Mouse (Mus musculus) CH12.LX (cell line): ENCODE results near the gene Catsperg2.
"Not testable (repeated sequence)": the region's sequence is repeated elsewhere in the genome, so short reads cannot be mapped to it uniquely, and the experiment has no call there.

ENCODE experiments used
- CHD2 ChIP-seq: IDR thresholded peaks from 2 replicates; pipeline ENCODE4 v1.6.1; 2011; ENCODE audit warnings: low read length, improper control_type of control experiment
- CTCF ChIP-seq, 2 experiments: IDR thresholded peaks in 1 of 2; conservative IDR thresholded peaks in 1 of 2; 2 replicates each; pipeline ENCODE4 v1.5.1; 2011 to 2012; ENCODE audit warnings: low read depth in 2 of 2, low read length in 2 of 2, improper control_type of control experiment in 1 of 2, inconsistent platforms in 1 of 2, mild to moderate bottlenecking in 1 of 2, moderate library complexity in 1 of 2
- EP300 ChIP-seq: IDR thresholded peaks from 2 replicates; pipeline ENCODE4 v1.6.1; 2011; ENCODE audit warnings: low read length, improper control_type of control experiment
- GABPA ChIP-seq: IDR thresholded peaks from 2 replicates; pipeline ENCODE4 v1.6.1; 2012; ENCODE audit warnings: low read depth, low read length, improper control_type of control experiment, inconsistent platforms; ENCODE audit not compliant: insufficient replicate concordance
- KAT2A ChIP-seq: IDR thresholded peaks from 2 replicates; pipeline ENCODE4 v1.6.1; 2012; ENCODE audit warnings: low read length, improper control_type of control experiment, inconsistent platforms; ENCODE audit not compliant: insufficient replicate concordance
- MAX ChIP-seq: IDR thresholded peaks from 2 replicates; pipeline ENCODE4 v1.6.1; 2011; ENCODE audit warnings: low read length, improper control_type of control experiment
- MXI1 ChIP-seq: IDR thresholded peaks from 2 replicates; pipeline ENCODE4 v1.6.1; 2011; ENCODE audit warnings: mild to moderate bottlenecking, low read depth, low read length, improper control_type of control experiment
- MYC ChIP-seq: IDR thresholded peaks from 2 replicates; pipeline ENCODE4 v1.6.1; 2011; ENCODE audit warnings: low read depth, mild to moderate bottlenecking, improper control_type of control experiment, low read length
- POLR2A ChIP-seq: IDR thresholded peaks from 2 replicates; pipeline ENCODE4 v1.6.1; 2011; ENCODE audit warnings: low read depth, mild to moderate bottlenecking, improper control_type of control experiment, low read length
- RCOR1 ChIP-seq: conservative IDR thresholded peaks from 2 replicates; pipeline ENCODE4 v1.6.1; 2012; ENCODE audit warnings: low read depth, mild to moderate bottlenecking, inconsistent platforms, low read length, improper control_type of control experiment
- SIN3A ChIP-seq: IDR thresholded peaks from 2 replicates; pipeline ENCODE4 v1.6.1; 2012; ENCODE audit warnings: low read length, improper control_type of control experiment, inconsistent platforms
- SMC3 ChIP-seq: IDR thresholded peaks from 2 replicates; pipeline ENCODE4 v1.6.1; 2011; ENCODE audit warnings: low read depth, low read length, improper control_type of control experiment
- TCF12 ChIP-seq: IDR thresholded peaks from 2 replicates; pipeline ENCODE4 v1.6.1; 2014; ENCODE audit warnings: low read depth, mild to moderate bottlenecking, inconsistent platforms, low read length, improper control_type of control experiment
- ZC3H11A ChIP-seq: IDR thresholded peaks from 2 replicates; pipeline ENCODE4 v1.6.1; 2012; ENCODE audit warnings: low read depth, mild to moderate bottlenecking, inconsistent platforms, low read length, improper control_type of control experiment

- not testable (repeated sequence) for TF ChIP-seq KAT2A; MYC; GABPA; EP300; CTCF (conservative IDR thresholded peaks at IDR 0.05 in 1 of 2, IDR thresholded peaks at IDR 0.05 in 1 of 2; ENCODE audit: low read depth in 2 of 2, low read length in 2 of 2); MAX; RCOR1; POLR2A; SMC3; TCF12; CHD2; ZC3H11A; SIN3A; MXI1
Observed at GRCm38 (mm10) chr7:29726860-29727259, at the start of gene Catsperg2.
